Mouse (Mus musculus) layer of hippocampus, postnatal 10 days (tissue): ENCODE results near the gene Cnot6. TPM values are rescaled to one million over a fixed set of nuclear protein-coding genes. Genes with fewer than 3 reads are reported as not detected.

Experiments
- DNase-seq, 2 experiments: peaks; one replicate each; pipeline ENCODE4 v3.0.0; 2021; ENCODE audit warnings: low spot score in 2 of 2
- total RNA-seq, 2 experiments: library from RNA; stranded (reverse); gene quantifications; 2 replicates each; pipeline ENCODE4 v1.2.3; 2021

Cnot6 gene
- total RNA-seq, 2 experiments from 2014 or later, result 49.8 to 51.1 TPM

DNA sequence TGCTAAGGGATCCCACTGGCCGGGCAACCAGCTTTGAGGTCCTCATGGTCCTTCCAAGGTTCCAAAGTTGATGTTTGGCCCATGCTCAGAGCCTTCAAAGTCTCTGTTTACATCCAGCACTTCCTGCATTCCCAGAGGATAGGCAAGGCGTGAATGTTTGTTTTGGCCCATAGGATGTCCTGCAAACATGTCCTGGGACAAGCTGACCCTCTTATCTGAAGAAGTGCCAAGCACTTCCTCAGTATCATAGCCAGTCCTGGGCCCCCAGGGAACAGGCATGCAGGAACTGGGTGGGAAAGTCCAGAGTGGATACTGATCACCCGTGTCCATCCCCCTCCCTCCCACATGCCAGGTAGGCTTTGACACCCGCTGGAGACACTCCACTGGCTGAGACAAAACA, 54.5 kb downstream of the Cnot6 start:
- DNase-seq, result no peak

DNA sequence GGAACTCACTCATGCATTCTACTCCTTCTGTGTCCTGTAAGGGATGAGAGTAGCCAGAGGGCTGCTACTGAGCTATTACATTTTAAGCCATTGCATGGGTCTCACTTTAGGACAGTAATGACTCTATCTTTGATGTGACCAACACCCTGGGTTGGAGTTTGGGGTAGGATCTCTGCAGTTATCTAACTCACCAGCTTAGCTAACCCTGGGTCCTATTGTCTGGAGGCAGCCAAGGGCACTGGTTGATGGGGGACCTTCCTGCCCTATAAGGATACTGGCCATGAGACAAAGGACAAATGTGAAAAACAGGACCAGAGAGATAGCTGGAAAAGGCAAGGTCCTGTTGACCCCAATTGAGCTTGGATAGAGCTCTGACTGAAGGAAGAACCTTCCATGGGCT, 57.0 kb downstream of the Cnot6 start:
- no peak for DNase-seq

- no peak for DNase-seq
These were observed 57.9 kb downstream of the Cnot6 start for GRCm38 (mm10) chr11:49654651-49655050.

- no peak for DNase-seq
These were observed 59.5 kb downstream of the Cnot6 start for GRCm38 (mm10) chr11:49653079-49653408.

DNA sequence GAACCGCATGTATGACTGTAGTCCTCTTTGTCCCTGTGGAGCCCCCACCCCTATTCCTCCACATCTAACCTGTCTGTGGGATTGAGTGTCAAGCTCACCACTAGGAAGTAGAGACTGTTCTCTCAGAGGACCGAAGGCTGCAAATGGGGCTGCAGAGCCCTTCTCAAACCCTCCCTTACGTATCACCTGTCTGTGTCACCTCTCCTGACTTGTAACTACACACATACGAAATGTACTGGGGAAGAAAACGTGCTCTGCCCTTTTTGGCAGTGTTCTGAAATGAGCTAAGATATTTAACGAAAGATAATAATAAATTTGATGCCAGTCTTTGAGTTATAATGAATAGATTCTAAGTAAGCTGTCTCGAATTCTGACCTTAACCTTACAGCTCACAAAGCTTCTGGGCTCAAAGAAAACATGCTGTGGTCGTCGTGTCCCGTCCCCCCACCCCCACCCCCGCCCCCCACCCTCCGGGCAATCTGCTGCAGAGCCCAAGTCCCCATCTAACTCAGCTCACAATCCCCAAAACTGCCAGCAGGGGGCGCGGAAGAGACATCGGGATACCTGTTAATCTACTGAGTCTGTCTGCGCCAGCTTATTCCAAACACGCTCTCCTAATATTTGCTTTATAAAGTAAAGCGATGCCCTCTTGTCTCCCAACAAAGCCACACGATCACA, 60.0 kb downstream of the Cnot6 start:
- DNase-seq, result peak; percentile 93

DNA sequence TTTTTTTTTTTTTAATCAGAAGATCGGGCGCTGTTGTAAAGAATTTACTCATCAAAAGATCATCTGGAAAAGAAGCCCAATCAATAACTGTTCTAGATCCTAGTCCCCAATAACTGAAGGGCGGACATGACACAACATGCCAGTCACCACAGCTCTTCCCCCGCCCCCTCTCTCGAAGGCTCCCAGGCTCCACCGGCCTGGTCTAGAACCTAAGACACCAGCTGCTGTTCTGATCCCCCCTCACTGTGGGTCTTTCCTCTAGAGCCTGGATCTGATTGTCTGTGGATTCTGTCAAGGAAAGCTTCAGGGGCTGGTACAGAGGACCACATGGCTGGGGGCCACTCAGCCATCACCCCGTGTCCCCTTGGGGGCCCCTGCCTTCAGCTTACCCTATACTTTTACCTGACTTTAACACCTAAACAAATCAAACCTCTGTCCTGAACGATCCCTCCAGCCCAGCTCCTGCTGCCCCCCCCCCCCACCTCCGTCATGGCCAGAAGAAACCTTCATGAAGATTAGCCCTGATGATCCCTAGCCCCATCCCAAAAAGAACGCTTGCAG, 60.7 kb downstream of the Cnot6 start:
- DNase-seq, result no peak

DNA sequence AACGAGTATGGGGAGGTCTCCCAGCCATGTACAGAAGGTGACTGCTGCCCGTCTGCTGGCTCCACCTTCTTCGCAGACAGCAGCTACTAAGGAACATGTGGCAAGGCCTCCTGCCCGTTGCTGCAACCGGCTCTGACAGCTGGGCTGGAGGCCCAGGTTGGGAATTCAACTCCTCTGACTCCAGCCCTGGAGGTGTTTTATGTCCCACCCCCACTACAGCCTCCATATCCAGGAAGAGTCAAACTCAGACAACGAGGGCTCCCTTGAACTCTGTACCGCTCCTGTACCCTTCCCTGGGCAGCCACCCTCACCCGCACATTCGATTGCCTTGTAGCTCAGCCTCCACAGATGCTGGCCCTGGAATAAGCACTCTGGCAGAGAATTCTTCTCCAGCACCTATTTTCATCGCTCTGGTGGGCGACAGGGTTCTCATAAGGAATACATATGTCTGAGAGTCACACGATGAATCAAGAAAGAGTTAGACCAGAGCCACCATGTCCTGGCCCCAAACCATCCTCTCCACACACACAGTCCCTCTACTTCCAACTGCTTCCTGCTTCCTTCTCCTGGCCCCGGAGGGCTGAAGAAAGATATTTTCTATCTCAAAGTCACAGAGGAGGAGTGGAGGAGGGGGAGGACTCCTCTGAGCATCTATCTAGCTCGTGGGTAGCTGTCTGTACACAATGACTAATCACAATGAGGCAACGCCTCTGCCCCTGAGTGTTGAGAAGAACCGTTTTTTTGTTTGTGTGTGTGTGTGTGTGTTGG, 61.3 kb downstream of the Cnot6 start:
- DNase-seq, result no peak

- no peak for DNase-seq
These were observed 62.2 kb downstream of the Cnot6 start for GRCm38 (mm10) chr11:49650113-49650993.

DNA sequence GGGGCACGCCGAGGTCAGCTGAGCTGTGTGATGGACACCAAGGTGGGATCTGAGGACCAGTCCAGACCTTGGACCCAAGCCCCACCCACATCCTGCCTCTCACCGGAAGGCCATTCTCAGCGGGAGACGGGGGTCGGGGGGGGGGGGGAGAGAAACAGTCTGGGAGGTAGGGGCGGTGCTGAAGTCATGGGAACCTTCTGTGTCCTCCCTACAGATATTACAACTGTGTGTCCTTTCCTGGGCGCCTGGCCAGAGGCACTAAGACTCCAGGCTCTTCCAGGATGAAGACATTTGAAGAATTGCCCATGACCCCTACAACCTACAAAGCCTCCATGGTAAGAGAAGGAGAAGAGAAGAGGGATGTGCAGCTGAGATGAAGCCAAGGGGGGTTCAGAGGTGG, 66.8 kb downstream of the Cnot6 start:
- DNase-seq, result no peak

DNA sequence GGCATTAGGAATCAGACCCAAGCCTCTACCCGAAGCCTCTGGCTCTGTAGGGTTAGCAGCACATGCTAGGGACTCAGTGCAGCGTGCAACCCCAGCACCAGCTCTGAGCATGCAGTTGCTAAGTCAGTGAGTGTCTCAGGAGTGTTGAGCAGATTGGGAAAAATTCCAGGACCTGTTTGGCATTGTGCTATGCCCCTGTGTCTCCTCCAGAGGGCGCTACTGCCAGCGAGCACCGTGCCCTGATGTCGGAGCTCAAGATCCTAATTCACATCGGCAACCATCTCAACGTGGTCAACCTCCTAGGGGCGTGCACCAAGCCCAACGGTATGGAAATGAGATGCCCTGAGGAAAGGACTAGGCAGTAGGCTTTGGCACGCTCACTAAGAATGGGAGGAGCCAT, 76.1 kb downstream of the Cnot6 start:
- peak; percentile 16 to 25 for DNase-seq

DNA sequence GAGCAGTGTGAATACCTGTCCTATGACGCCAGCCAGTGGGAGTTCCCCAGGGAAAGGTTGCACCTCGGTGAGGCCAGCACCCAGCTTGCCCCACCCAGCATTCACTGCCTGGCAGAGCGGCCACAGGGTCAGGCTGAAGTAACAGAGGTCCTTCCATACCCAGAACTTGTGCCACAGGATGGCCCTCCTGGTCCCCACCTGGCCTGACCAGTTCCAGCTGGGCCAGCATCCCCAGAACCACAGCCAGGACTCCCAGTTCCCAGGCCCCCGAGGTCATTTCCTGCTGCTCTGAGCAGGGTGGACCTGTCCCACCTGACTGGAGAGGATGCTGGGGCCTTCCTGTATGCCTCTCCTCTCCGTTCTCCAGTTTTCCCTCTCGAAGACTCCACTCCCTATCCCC, 76.9 kb downstream of the Cnot6 start:
- no peak for DNase-seq

- no peak for DNase-seq
These were observed 78.4 kb downstream of the Cnot6 start for GRCm38 (mm10) chr11:49634101-49634500.

- no peak for DNase-seq
These were observed 80.3 kb downstream of the Cnot6 start for GRCm38 (mm10) chr11:49632256-49632655.

GRCm38 (mm10) chr11:49631154-49631553, 81.4 kb downstream of the Cnot6 start:
- DNase-seq, result no peak

DNA sequence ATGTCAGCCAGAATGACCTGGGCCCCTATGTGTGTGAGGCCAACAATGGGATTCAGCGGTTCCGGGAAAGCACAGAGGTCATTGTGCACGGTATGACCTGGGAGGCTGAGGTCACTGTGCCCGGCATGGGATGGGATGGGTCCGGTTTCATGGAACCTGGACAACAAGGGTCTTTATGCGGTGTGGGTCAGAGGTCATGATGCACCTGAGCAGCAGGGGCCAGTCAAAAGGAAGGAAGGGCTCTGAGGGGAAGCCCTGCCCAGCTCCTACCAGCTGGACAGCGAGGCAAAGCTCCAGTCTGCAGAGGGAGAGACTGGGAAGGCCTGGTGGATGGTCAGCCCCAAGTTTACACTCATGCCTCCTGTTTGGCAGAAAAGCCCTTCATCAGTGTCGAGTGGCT, 85.8 kb downstream of the Cnot6 start:
- DNase-seq, result no peak

DNA sequence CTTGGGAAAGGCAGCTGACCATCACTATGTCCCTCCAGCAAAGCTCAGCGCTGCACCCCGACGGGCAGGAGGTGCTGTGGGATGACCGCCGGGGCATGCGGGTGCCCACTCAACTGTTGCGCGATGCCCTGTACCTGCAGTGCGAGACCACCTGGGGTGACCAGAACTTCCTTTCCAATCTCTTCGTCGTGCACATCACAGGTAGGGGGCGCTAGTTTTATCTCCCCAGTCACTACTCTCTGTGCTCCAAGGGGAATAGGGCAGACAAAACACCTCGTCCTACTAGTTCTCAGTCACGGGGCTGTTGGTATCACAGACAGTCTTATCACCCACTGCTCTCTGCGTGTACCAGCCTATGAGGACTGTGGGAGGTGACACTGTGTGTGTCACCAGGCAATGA, 86.7 kb downstream of the Cnot6 start:
- DNase-seq, result no peak

DNA sequence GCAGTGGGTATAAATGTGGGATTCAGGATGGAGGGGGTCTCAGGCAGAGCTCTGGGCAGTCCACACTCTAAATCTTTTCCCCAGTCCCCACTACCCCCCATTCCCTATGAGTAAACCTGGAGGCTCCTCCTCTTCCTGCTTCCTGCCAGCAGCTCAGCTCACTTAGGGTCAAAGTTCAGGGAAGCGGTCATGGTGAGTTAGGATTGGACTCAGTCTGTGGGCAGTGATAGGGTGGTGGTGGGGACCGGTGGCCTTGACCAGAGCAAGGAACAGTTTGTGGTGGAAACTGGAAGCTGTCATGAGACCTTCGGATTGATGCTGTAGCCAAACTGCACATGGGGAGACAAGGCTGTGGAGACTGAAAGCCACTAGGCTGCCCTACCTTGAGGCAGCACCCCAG, 88.4 kb downstream of the Cnot6 start:
- DNase-seq, result no peak

DNA sequence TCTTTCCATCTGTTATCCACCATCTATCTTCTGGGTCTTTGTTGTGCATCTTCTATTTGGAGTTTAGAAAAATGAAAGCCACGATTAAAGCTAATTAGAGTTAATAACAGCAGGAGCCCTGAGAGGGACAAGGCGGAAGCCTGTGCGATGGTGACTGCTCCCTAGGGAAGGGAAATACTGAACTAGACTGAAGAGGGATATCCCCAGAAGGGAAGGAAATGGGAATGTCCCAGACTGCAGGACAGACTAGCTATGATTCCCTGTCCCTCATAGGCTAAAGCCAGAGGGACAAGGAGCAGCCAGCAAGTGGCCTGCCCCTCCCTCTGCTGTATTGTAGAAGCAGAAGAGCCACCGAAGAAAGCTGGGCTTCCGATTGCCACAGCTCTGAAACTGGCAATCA, 90.6 kb downstream of the Cnot6 start:
- DNase-seq, result no peak
